Mouse (Mus musculus): Measurements from ENCODE around the gene Sumo1. TPM values are rescaled to one million over a fixed set of nuclear protein-coding genes. Genes with fewer than 3 reads are reported as not detected.
A peak's percentile ranks its signal among the peaks of the same experiment; 100 is the strongest.

Gene Sumo1
- 473 and 528 TPM in 2 replicates for polyA plus RNA-seq (2014; fragmentation: Nextera tagmentation; extraction: Ambion mirVana)

DNA sequence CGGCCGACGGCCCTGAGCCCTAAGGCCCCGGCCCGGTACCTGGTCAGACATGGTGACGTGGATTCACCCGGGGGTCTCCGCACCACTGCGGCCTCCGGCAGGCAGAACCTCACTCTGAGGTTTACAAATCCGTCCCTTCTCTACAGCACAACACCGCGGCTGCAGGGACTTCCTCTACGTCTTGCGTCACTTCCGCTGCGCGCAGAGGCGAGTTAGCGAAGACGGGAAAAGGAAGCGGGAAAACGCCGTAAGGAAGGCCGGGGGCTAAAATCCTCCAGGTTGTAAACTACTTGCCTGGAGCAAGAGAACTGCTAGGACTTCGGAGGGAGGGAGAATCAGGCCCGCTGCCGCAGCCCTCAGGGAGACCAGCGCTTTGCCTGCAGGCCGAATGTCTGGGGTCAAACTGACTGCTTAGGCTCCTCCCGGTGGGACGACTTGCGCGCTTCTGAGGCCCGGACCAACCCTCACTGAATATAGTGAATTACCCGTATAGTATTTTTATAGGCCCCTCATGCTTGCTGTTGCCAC is at the start of gene Sumo1:
Gene Sumo1, minus strand, starts transcription at position 194 of the 528 bp plus-strand sequence.
- Histone ChIP-seq H3K4me3 (ENCODE audit: low read depth, low read length) (peak within 1 kb of the TSS; percentile 87), H3K27me3 (replicated peaks; ENCODE audit: control insufficient read depth, insufficient read depth, low read length) (no peaks in the 10 kb centered on the region), H3K4me2 (ENCODE audit: low read length) (peak within 1 kb of the TSS; percentile 72), H3K9ac (ENCODE audit: low read length) (peak within 1 kb of the TSS; percentile 97), H3K4me1 (ENCODE audit: control insufficient read depth, insufficient read depth, low read length) (peaks cover 12% of the 10 kb centered on the region; the same call in 1 of the 2 replicates), H3K9me3 (replicated peaks; ENCODE audit: control insufficient read depth, low read length) (no peaks in the 10 kb centered on the region), H3K36me3 (ENCODE audit: control insufficient read depth, insufficient read depth, low read length) (no peaks in the 10 kb centered on the region), H3K27ac (ENCODE audit: low read depth, low read length) (peak within 1 kb of the TSS; percentile 94)
- DNase-seq (ENCODE audit: low spot score) (peak; percentile 97), ATAC-seq (peak; percentile 98)
- under 1% methylated on average over 36 of the region's 36 CpGs for WGBS

DNA sequence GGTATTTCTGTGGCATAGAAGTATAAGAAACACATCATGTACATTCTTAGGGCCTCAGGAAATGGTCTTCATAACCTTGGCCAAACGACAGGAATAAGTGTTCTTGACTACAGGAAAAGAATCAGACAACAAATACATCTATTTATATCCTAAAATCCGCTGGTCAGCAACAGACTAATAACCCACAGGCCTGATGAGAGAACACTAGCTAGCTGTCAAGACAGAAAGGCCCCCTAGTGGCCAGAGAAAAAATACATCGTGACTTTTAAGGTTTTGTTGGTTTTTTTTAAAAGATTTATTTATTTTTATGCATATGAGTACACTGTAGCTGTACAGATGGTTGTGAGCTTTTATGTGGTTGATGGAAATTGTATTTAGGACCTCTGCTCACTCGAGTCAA is 49.3 kb upstream of the Sumo1 start:
- H3K4me2 ChIP-seq (ENCODE audit: low read length): no peak overlapping the region
- ATAC-seq (no peak), DNase-seq (ENCODE audit: low spot score) (peak; percentile 63)
- 53% methylated on average over 4 of the region's 4 CpGs for WGBS
- H3K27me3 ChIP-seq (replicated peaks; ENCODE audit: control insufficient read depth, insufficient read depth, low read length): no peaks in the 10 kb centered on the region
- no peaks in the 10 kb centered on the region for H3K4me1 ChIP-seq (ENCODE audit: control insufficient read depth, insufficient read depth, low read length)
- H3K36me3 ChIP-seq (ENCODE audit: control insufficient read depth, insufficient read depth, low read length): peaks cover 19% of the 10 kb centered on the region
- H3K9ac ChIP-seq (ENCODE audit: low read length): no peak overlapping the region
- no peak overlapping the region for H3K27ac ChIP-seq (ENCODE audit: low read depth, low read length)
- no peaks in the 10 kb centered on the region for H3K9me3 ChIP-seq (replicated peaks; ENCODE audit: control insufficient read depth, low read length)
- H3K4me3 ChIP-seq (ENCODE audit: low read depth, low read length): no peak overlapping the region

DNA sequence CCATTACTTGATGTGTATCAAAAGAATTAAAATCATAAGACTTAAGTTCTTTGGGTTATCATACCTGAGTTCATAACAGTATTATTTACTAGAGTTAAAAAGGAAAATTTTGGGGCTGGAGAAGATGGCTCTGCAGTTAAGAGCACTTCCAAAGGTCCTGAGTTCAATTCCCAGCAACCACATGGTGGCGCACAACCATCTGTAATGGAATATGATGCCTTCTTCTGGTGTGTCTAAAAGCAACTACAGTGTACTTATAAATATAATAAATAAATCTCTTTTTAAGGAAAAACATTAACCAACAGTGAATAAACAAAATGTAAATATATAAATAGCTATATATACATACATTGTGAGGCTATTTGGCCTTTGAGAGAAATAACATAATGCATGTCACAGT is 31.1 kb upstream of the Sumo1 start:
- 92% methylated on average over 1 of the region's 1 CpGs for WGBS
- Histone ChIP-seq H3K9ac (ENCODE audit: low read length) (no peak overlapping the region), H3K36me3 (ENCODE audit: control insufficient read depth, insufficient read depth, low read length) (peaks cover 73% of the 10 kb centered on the region), H3K4me1 (ENCODE audit: control insufficient read depth, insufficient read depth, low read length) (no peaks in the 10 kb centered on the region), H3K27me3 (replicated peaks; ENCODE audit: control insufficient read depth, insufficient read depth, low read length) (no peaks in the 10 kb centered on the region), H3K27ac (ENCODE audit: low read depth, low read length) (no peak overlapping the region), H3K9me3 (replicated peaks; ENCODE audit: control insufficient read depth, low read length) (no peaks in the 10 kb centered on the region), H3K4me3 (ENCODE audit: low read depth, low read length) (no peak overlapping the region), H3K4me2 (ENCODE audit: low read length) (no peak overlapping the region)
- no peak for ATAC-seq
- DNase-seq (ENCODE audit: low spot score): peak; percentile 20

DNA sequence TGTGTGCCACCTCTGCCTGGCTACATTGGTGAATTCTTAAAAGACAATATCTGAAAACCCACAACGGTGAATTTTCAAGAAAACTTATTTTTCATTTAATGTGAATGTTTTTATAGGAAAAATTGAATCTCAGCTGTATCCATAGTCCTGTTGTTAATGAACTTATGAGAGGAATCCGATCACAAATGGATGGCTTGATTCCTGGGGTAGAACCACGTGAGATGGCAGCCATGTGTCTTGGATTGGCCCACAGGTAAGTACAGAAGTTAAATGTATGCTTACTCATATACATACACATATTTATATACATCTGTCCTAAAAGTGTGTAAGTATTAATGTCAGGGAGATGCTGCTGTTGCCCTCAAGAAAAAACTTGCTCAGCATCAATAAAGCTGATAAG is 27.6 kb upstream of the Sumo1 start:
- Histone ChIP-seq H3K9me3 (replicated peaks; ENCODE audit: control insufficient read depth, low read length) (no peaks in the 10 kb centered on the region), H3K4me3 (ENCODE audit: low read depth, low read length) (no peak overlapping the region), H3K36me3 (ENCODE audit: control insufficient read depth, insufficient read depth, low read length) (peaks cover 69% of the 10 kb centered on the region), H3K27me3 (replicated peaks; ENCODE audit: control insufficient read depth, insufficient read depth, low read length) (no peaks in the 10 kb centered on the region), H3K4me2 (ENCODE audit: low read length) (no peak overlapping the region), H3K4me1 (ENCODE audit: control insufficient read depth, insufficient read depth, low read length) (no peaks in the 10 kb centered on the region), H3K9ac (ENCODE audit: low read length) (no peak overlapping the region), H3K27ac (ENCODE audit: low read depth, low read length) (no peak overlapping the region)
- ATAC-seq (no peak), DNase-seq (ENCODE audit: low spot score) (no peak)
- 98% methylated on average over 3 of the region's 3 CpGs for WGBS

DNA sequence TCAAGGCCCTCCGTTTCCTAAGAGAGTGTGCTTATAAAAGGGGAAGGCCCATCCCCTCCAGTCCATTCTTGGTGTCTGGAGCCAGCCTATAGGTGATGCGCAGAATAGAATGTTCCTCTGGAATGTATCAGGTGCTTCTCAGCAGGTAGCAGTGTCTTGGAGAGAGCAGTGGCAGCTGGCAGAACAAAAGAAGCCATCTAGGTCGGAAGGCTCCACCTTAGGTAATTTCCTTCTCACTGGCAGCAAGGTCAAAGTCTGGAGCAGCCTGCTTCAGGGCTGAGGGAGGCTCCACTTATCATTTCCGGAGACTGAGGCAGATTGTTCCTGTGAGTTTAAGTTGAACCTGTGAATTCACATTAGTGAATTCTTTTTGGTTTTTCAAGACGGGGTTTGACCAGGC is 27.1 kb upstream of the Sumo1 start:
- no peaks in the 10 kb centered on the region for H3K9me3 ChIP-seq (replicated peaks; ENCODE audit: control insufficient read depth, low read length)
- WGBS: 88% methylated on average over 5 of the region's 5 CpGs
- no peak for ATAC-seq
- no peak overlapping the region for H3K9ac ChIP-seq (ENCODE audit: low read length)
- H3K4me3 ChIP-seq (ENCODE audit: low read depth, low read length): no peak overlapping the region
- no peaks in the 10 kb centered on the region for H3K27me3 ChIP-seq (replicated peaks; ENCODE audit: control insufficient read depth, insufficient read depth, low read length)
- H3K4me2 ChIP-seq (ENCODE audit: low read length): no peak overlapping the region
- H3K27ac ChIP-seq (ENCODE audit: low read depth, low read length): no peak overlapping the region
- peaks cover 73% of the 10 kb centered on the region for H3K36me3 ChIP-seq (ENCODE audit: control insufficient read depth, insufficient read depth, low read length)
- DNase-seq (ENCODE audit: low spot score): no peak
- H3K4me1 ChIP-seq (ENCODE audit: control insufficient read depth, insufficient read depth, low read length): no peaks in the 10 kb centered on the region

DNA sequence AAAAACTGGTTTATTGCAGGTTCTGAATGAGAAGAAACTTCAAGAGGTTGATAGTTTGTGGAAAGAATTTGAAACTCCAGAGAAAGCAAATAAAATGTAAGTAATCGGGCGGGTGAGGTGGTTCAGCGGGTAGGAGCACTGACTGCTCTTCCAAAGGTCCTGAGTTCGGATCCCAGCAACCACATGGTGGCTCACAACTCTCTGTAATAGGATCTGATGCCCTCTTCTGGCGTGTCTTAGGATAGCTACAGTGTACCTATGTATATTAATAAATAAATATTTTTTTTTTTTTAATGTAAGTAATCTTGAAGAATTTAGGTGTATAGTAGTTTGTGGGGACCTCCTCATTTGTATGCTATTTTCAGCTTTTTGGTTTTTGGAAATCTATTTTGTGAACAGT is 19.8 kb upstream of the Sumo1 start:
- DNase-seq (ENCODE audit: low spot score) (no peak), ATAC-seq (no peak)
- H3K4me3 ChIP-seq (ENCODE audit: low read depth, low read length): no peak overlapping the region
- H3K9ac ChIP-seq (ENCODE audit: low read length): no peak overlapping the region
- H3K27ac ChIP-seq (ENCODE audit: low read depth, low read length): no peak overlapping the region
- no peaks in the 10 kb centered on the region for H3K9me3 ChIP-seq (replicated peaks; ENCODE audit: control insufficient read depth, low read length)
- H3K27me3 ChIP-seq (replicated peaks; ENCODE audit: control insufficient read depth, insufficient read depth, low read length): no peaks in the 10 kb centered on the region
- 94% methylated on average over 5 of the region's 5 CpGs for WGBS
- no peak overlapping the region for H3K4me2 ChIP-seq (ENCODE audit: low read length)
- H3K4me1 ChIP-seq (ENCODE audit: control insufficient read depth, insufficient read depth, low read length): peaks cover 14% of the 10 kb centered on the region
- H3K36me3 ChIP-seq (ENCODE audit: control insufficient read depth, insufficient read depth, low read length): peaks cover 30% of the 10 kb centered on the region

DNA sequence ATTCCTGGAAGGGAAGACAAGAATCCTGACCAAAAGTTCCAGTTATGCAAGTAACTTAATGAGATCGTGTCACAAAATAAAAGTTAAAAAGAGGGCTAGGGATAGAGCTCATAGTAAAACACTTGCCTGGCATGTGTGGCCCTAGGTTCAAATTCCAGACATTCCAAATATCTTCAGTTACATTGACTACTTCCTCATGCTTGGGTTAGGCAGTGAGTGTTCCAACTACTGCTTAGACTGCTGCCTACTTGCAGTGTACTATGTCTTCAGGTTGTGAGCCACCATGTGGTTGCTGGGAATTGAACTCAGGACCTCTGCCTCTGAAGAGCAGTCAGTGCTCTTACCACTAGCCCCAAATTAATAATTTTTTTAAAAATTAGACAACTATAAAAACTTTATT is 16.9 kb upstream of the Sumo1 start:
- Histone ChIP-seq H3K9me3 (replicated peaks; ENCODE audit: control insufficient read depth, low read length) (no peaks in the 10 kb centered on the region), H3K27me3 (replicated peaks; ENCODE audit: control insufficient read depth, insufficient read depth, low read length) (no peaks in the 10 kb centered on the region), H3K27ac (ENCODE audit: low read depth, low read length) (no peak overlapping the region), H3K36me3 (ENCODE audit: control insufficient read depth, insufficient read depth, low read length) (peaks cover 10% of the 10 kb centered on the region), H3K4me2 (ENCODE audit: low read length) (no peak overlapping the region), H3K4me1 (ENCODE audit: control insufficient read depth, insufficient read depth, low read length) (peaks cover 14% of the 10 kb centered on the region), H3K9ac (ENCODE audit: low read length) (no peak overlapping the region), H3K4me3 (ENCODE audit: low read depth, low read length) (no peak overlapping the region)
- ATAC-seq: no peak
- DNase-seq (ENCODE audit: low spot score): no peak
- WGBS: 83% methylated on average over 1 of the region's 1 CpGs

DNA sequence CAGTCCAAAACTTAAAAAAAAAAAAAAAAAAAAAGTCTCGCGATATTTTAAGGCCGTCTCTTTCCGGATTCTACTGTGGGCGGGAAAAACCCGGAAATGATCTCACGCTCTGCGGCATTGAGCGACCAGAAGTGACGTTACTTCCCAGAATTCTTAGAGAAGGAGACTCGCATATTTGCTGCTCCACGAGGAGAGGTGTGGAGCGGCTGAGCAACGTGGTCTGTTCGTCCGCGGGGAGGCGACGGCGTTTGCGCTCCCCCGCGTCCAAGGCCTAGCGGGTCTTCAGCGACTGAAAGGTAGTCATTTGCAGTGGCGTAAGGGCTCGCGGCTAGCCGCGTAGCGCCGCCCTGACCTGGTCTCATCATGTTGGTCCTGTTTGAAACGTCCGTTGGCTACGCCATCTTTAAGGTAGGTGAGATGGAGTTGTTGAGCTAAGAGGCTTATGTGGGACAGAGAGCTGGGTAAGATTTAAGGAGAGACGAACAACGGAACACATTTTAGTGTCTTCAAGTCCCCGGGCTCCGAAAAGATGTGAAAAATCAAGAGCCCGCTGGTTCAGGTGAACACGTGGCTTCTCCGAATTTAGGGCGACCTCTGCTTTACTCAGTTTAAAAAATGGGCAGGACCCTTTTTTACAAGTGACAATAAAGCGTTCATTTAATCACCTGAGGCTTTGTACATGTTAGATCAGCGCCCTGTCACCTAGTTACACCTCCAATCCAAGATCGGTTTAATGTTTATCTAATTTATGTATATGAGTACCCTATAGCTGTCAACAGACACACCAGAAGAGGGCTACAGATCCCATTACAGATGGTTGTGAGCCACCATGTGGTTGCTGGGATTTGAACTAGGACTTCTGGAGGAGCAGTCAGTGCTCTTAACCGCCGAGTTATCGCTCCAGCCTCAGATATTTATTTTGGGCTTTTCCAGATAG is 14.5 kb upstream of the Sumo1 start, which contains the start of gene Nop58:
Gene Nop58, plus strand, starts transcription at position 153 of the 937 bp plus-strand sequence.
- peak within 1 kb of the TSS; percentile 84 for H3K4me3 ChIP-seq (ENCODE audit: low read depth, low read length)
- ATAC-seq: peak; percentile 98
- under 1% methylated on average over 49 of the region's 49 CpGs for WGBS
- H3K36me3 ChIP-seq (ENCODE audit: control insufficient read depth, insufficient read depth, low read length): no peaks in the 10 kb centered on the region
- H3K9ac ChIP-seq (ENCODE audit: low read length): peak within 1 kb of the TSS; percentile 82
- H3K27me3 ChIP-seq (replicated peaks; ENCODE audit: control insufficient read depth, insufficient read depth, low read length): no peaks in the 10 kb centered on the region
- peak; percentile 99 for DNase-seq (ENCODE audit: low spot score)
- peak within 1 kb of the TSS; percentile 93 for H3K4me2 ChIP-seq (ENCODE audit: low read length)
- no peaks in the 10 kb centered on the region for H3K9me3 ChIP-seq (replicated peaks; ENCODE audit: control insufficient read depth, low read length)
- H3K4me1 ChIP-seq (ENCODE audit: control insufficient read depth, insufficient read depth, low read length): peaks cover 14% of the 10 kb centered on the region
- peak within 1 kb of the TSS; percentile 79 for H3K27ac ChIP-seq (ENCODE audit: low read depth, low read length)
